Mouse (Mus musculus) right cerebral cortex, adult 2 months (tissue): ENCODE results near the gene Xrra1.
"Not testable (repeated sequence)": the region's sequence is repeated elsewhere in the genome, so short reads cannot be mapped to it uniquely, and the experiment has no call there.

Experiments
- DNase-seq, 2 experiments: peaks; one replicate each; pipeline ENCODE4 v3.0.0; 2021 to 2022; ENCODE audit warnings: low spot score in 2 of 2

The Xrra1 gene

DNA sequence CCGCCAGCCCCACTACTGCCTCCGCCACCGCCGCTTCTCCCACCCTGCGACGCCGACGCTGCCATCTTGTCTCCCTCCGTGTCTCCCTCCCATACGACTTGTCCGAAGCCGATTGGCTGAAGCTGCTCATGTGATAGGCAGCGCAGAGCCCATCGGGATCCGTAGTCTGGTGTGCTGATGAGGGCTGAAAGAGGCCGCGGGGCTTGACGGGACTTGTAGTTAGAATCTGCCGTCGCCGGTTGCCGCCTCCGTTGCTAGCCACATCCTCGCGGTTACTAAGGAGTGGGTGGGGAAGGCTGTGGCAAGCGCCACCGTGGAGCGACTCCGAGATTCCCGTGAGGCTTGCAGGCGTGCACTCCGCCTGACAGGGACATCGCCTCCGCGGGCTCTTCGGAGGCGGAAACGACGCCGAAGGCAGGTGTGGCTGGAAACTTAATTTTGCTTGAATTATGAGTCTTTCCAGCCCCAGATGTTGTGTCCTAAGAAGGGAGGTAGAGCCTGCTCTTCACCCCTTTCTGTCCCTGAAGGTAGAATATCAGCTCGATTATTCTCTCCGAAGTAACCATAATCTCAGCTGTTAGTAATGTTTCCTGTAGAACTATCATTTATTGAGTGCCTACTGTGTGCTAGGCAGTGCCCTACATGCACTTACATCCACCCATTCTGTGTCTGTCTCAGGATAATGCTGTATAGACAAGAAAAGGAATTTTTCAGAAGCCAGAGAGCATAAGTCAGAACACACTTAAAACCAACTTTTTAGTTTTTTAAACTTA, at the start of gene Xrra1:
TSS of gene Xrra1 (plus strand) at position 304 of the 773 bp plus-strand sequence.
- peak; percentile 99 for DNase-seq

GRCm38 (mm10) chr7:99810814-99811213, 48.1 kb upstream of the Xrra1 start:
- no peak for DNase-seq

DNA sequence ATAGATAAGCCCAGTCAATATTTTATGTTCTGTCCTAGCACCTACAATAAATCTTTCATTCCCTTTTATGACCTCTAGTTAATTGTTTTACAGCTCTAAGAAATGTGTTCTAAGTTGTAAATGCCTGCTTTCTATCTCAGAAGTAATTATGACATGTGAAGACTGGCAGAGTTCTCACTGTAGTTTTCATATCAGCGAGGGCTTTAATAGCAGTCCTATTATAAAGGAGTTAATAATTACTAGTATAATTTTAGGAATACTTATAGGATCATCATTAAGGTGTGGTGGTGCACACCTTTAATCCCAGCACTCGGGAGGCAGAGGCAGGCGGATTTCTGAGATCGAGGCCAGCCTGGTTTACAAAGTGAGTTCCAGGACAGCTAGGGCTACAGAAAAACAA, 47.3 kb upstream of the Xrra1 start:
- no peak for DNase-seq

GRCm38 (mm10) chr7:99813394-99813793, 45.5 kb upstream of the Xrra1 start:
- peak in 1 of 2 experiments; percentile 31 for DNase-seq

DNA sequence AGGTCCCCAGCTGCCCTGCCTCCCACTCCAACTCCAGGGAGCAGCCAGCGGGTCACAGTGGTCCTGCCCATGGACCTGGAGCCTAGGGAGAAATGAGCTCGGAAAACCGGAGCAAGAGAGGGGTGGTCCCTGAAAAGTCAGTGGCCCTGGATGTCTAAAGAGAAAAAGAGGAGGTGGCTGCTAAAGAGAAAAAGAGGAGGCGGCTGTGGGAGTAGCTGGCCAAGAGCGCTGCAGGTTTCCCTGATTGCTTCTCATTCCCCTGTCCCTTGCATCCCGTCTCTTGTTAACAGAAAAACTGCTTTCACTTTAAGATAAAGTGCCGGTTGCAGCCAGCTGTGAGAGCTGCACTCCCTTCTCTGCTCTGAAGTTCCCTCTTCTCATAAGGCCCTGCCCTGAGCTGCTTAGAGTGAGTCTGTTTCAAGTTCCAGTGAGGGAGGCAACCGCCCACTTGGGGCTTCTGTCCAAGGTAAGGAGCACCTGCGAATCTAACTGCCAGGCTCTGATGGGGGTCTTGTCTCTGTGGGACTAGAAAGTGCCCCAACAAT, 40.7 kb upstream of the Xrra1 start:
- DNase-seq: not testable (repeated sequence)

DNA sequence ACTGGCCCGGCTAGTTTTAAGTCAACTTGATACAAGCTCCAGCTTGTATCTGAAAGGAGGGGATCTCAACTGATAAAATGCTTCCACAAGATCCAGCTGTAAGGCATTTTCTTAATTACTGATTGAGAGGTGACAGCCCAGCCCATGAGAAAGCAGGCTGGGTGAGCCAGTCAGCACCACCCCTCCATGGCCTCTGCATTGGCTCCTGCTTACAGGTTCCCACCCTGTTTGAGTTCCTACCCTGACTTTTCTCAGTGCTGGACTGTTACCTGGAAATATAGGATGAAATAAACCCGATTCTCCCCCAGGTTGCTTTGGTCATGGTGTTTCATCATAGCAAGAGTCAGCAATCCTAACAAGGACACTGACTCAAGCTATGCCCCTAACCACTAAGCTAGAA, 37.0 kb upstream of the Xrra1 start:
- no peak for DNase-seq

DNA sequence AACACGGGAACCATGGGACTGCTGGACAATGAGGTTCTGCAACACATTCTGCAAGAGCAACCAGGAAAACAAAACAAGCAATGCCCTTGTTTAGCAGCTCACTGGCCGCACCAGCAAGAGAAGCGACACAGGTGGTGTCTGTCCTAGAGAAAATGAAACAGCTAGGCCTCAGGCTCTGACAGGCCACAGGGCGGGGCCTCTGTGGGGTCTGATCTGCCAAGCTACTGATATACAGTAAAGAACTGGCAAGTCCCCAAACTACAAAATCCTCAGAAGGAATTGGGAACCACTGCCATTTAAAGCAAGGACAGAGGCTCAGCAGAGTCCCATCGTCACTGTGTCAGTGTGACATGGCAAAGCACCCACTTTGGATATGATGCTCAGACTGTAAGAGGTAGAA, 36.5 kb upstream of the Xrra1 start:
- DNase-seq: no peak

- DNase-seq: no peak
Observed at GRCm38 (mm10) chr7:99823045-99823663, 35.8 kb upstream of the Xrra1 start.

GRCm38 (mm10) chr7:99824649-99825483, 34.0 kb upstream of the Xrra1 start:
- no peak for DNase-seq

DNA sequence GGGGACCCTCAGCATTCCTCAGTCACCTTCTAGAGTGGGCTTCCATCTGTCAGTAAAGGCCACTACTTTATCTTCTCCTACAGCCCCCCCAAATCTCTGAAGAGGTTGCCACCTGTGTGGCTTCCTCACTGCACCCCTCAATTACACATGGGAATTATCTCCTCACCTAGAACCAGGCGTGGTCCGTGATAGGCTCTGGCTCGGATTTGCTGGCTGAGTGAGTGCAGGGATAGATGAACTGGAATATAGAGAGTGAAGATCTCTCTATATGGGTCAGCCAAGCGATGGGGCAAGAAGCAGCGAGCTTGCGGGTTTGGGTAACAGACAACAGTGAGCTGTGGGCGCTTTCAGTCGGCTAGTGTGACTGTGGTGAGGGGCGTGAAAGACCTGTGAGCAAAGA, 33.4 kb upstream of the Xrra1 start:
- no peak for DNase-seq

DNA sequence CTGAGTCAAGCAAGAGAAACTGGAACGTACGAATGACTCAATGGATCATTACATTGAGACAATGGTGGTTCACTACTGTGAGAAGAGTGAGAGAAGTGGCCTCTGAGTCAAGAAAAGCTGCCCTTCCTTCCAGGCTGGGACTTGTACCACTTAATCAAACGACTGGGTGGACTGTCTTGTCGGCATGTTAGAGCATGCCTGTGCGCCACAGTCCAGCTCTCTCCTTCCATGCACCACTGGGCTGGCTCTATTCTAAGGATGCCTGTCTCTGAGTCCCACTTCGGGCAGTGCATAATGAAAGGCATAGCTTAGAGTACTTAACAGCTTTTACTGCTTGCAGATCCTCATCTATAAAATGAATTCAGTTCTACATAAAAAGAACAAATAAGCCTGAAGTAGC, 32.8 kb upstream of the Xrra1 start:
- no peak for DNase-seq

DNA sequence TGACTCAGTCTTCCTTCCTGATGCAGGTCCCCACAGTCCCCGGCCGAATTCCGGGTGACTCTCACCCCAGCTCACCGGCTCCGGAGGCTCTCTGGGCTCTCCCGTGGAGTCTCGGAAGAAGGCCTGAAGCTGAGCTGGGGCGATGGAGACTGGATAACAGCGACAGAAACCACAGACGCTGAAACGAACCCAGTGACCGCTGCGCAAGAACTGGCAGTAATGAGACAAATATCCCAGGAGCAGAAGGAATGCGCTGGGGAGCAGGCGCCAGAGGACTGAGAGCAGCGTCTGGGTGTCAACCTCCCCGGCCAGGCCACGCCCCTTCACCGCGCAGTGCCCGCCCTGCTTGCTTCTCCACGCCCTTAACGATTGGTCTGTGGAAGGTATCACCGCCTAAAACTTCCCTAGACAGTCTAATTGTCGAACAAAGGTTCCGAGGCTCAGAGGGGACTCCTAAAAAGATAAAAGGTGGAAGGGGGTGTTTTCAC, 30.8 kb upstream of the Xrra1 start, which contains the start of gene Neu3:
TSS of gene Neu3 (minus strand) at position 335 of the 488 bp plus-strand sequence.
- peak; percentile 86 to 88 for DNase-seq

DNA sequence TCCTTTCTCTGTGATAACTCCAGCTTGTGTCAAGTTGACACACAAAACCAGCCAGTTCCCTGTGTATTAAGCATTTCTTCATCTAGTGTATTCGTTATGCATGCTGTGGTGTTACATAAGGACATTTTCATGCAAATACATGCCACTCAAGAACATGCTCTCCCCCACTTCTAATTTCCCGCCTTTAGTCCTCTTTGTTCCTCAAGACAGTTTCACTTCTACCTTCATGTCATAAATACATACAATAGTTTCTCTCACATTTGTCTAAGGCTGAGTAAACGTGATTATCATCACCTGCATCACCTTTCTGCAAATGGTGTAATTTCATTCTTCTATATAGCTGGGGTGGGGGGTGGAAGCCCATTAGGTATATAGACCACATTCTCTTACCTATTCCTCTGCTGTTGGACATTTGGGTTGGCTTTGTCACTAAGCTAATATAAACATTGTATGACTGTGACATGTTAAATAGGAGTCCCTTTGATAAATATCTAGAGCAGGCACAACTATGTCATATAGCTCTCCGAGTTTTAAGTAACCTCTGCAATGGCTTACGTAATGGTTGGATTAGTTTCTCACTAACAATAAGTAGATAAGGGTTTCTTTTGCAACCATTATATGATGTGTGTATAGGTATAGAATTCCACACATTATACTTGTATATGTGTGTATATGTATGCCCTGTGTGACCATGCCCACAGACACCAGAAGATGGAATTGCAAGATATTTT, 25.6 kb upstream of the Xrra1 start:
- no peak for DNase-seq

- DNase-seq: no peak
Observed at GRCm38 (mm10) chr7:99833846-99834222, 25.1 kb upstream of the Xrra1 start.

DNA sequence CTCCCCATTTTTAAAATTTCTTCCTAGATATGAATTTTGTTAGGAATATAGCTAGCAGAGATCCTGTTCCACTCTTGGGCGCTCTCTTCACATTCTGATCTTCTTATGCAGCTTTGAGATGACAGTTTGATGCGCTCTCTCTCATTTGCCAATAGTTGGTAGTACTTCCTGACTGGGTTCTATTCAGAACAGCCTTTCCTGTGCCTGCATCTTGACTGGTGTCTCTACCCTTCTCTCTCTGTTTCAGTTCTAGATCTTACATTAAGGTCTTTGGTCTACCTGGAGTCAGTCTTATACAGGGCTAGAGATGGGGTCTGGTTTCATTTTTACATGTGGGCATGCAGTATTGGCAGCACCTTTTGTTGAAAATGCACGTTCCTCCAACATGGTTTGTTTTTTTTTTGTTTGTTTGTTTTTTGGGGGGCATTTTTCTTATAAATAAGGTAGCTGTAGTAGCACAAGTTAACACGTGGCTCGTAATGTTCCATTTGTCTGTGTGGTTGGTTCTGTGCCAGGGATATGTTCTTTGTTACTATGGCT, 24.5 kb upstream of the Xrra1 start:
- no peak for DNase-seq

DNA sequence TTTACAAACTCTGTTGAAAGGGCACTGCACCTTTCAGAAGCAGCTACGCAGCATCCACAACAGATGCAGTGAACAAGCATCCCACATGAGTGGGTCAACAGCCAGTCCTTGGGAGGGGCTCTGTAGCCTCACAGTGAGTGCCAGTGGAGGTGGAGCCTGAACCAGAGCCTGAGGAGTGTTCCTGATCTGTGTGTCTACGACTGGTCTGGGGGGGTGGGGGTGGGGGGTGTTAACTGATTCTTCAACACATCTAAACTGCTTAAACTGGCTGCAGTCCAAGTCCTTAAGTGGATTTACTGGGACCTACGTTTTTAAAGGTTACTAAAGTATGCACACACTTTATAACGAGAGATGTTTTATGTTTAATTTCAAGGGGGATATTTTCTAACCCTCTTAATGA, 22.1 kb upstream of the Xrra1 start:
- DNase-seq: no peak

GRCm38 (mm10) chr7:99837358-99838071, 21.4 kb upstream of the Xrra1 start:
- DNase-seq: no peak

DNA sequence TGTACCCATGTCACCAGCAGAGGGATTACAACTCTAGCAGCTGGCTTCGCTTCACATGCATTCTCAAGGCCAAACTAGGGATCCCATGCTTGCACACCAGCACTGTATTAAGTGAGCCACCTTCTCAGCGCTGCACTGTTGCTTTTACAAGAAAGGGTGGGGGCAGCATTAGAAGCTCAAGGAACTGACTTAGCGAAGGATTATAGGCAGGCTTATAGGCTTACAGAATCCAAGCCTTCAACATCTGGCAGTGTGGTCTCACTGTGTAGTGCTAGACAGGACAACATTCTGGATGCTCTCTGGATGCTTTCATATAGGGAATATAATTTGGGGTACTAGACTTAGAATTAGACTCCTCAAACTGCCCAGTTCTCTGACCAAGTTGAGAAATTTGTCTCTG, 20.7 kb upstream of the Xrra1 start:
- no peak for DNase-seq

- no peak for DNase-seq
Observed at GRCm38 (mm10) chr7:99845533-99846236, 13.2 kb upstream of the Xrra1 start.

GRCm38 (mm10) chr7:99850534-99850933, 8.4 kb upstream of the Xrra1 start:
- no peak for DNase-seq
